Mouse (Mus musculus) thymus, adult 2 months (tissue): ENCODE data around the gene Cd180.

ENCODE experiments used
- CTCF ChIP-seq: fragments of 200-500 bp; IDR thresholded peaks from 2 replicates; pipeline ENCODE4 v1.5.1; 2012; ENCODE audit warnings: mild to moderate bottlenecking, control low read depth, low read length, moderate library complexity, borderline replicate concordance; ENCODE audit not compliant: control insufficient read depth, poor library complexity, insufficient read depth; ENCODE audit errors: extremely low read depth
- POLR2A ChIP-seq: fragments of 200-500 bp; IDR thresholded peaks from 2 replicates; pipeline ENCODE4 v1.6.1; 2012; ENCODE audit warnings: mild to moderate bottlenecking, low read length, control low read depth, moderate library complexity; ENCODE audit not compliant: control insufficient read depth, poor library complexity, insufficient read depth; ENCODE audit errors: extremely low read depth

DNA sequence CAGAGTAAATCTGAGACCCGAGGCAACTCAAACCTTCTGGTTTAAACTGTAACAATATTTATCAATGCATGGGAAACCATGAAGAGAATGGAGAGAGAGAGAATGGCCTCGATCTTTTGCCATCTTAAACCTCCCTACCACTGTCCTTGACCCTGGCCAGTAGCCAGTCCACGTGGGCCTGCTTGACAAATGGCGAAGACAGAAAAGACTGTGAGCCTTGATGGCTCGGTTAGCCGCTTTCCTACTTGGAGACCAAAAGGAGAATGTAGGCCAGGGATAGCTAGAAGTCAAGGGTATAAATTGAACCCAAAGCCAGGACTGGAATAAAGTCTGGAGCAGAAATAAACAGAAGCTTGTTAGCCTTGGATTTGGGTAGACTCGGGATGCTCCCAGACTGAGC, 796 bp downstream of the Cd180 start:
- TF ChIP-seq CTCF (no peak), POLR2A (no peak)
